Mouse (Mus musculus) urinary bladder, postnatal 36 days (tissue): ENCODE results near the gene Cckar.
"Not testable (repeated sequence)": the region's sequence is repeated elsewhere in the genome, so short reads cannot be mapped to it uniquely, and the experiment has no call there.

ENCODE experiments used
- DNase-seq, 2 experiments: peaks; one replicate each; pipeline ENCODE4 v3.0.0; 2022; ENCODE audit warnings: low spot score in 2 of 2, mixed read lengths in 1 of 2

Cckar gene

GRCm38 (mm10) chr5:53673493-53674150 is 33.9 kb downstream of the Cckar start:
- not testable (repeated sequence) for DNase-seq

DNA sequence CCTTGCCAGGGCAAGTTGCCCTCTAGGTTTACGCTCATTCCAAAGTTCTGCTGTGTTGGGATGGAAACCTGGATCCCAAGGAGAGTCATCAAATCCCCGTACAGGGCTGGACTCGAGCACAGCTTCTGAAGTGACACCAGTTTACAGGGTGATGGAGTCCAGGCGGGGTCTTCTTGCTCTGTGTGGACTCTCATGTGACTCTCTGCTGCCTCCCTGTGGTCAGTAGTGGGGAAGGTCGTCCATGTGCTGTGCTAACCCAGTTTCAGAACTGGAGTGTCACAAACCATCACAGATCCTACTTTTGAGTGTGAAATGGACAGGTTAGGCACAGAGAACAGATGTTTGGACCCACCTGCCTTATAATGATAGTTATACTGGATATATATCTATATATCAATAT is 35.2 kb downstream of the Cckar start:
- DNase-seq = peak; percentile 35 to 43

- DNase-seq = no peak
Measured at GRCm38 (mm10) chr5:53671507-53671906, 36.0 kb downstream of the Cckar start.

DNA sequence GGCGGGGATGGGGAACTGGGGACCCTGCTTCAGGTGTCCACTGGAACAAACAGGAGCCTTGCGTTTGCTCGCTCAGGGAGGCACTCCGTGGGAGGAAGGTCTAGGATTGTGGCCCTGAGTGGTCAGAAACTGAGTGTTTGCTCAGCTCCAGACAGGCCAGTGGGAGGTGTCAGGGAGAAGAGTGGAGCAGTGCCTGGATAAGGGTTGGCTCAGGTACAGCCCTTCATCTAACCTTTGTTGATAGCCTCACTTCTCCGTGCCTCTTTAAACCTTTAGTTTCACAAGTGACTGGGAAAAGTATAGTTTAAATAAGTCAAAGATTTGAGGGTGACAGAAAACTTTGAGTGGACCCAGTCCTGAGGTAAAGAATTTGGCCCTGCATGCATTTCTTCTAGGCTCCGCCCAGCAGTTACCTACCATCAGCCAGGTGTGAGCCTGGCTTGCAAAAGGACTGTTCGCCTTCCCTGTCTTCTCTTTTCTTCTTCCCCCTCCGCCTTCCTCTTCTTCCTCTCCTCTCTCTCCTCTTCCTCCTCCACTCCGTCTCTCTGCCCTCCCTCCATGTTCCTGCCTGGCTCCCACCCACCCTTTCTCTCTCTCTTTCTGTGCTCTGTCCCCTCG is 37.1 kb downstream of the Cckar start:
- no peak for DNase-seq

GRCm38 (mm10) chr5:53668021-53668420 is 39.5 kb downstream of the Cckar start:
- no peak for DNase-seq

- no peak for DNase-seq
Measured at GRCm38 (mm10) chr5:53663665-53664064, 43.8 kb downstream of the Cckar start.

- no peak for DNase-seq
Measured at GRCm38 (mm10) chr5:53662413-53662812, 45.1 kb downstream of the Cckar start.

GRCm38 (mm10) chr5:53661508-53661907 is 46.0 kb downstream of the Cckar start:
- no peak for DNase-seq

DNA sequence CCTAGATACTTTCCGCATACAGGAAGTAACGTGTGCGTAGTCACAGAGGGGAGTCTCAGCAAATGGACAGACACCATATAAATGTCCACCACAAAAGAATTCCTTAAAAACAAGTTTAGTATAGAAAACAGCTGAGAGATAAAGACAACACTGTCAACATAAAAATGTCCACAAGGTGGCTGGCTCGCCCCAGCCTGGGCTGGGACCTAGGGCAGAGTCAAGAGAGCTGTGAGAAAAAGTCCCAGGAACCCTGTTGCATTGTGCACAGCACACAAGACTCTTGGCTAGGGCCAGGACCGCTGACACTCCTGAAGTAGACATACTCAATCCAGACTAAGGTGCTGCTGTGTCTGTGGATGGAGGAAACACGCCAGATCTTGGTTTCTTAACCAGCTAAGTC is 49.6 kb downstream of the Cckar start:
- DNase-seq = no peak

- DNase-seq = no peak
Measured at GRCm38 (mm10) chr5:53656596-53656995, 50.9 kb downstream of the Cckar start.
